Mouse (Mus musculus) adrenal gland, postnatal 10 days (tissue): ENCODE results near the gene Lhfpl3. TPM values are rescaled to one million over a fixed set of nuclear protein-coding genes. Genes with fewer than 3 reads are reported as not detected.

Experiments
- microRNA-seq: library from miRNA; unstranded; fragments of <30 nt; microRNA quantifications from one replicate; pipeline ENCODE4 v1.2.0, GENCODE M21; 2021
- total RNA-seq, 2 experiments: library from RNA; stranded (reverse); gene quantifications; 2 replicates each; pipeline ENCODE4 v1.2.3; 2021

Lhfpl3 gene
- total RNA-seq, 2 experiments from 2014 or later: 0.42 to 0.69 TPM

Small RNAs within 50 kb of the gene (microRNA-seq; reads per million reads assigned to microRNA genes)
- gene Gm28022 (not detected), gene Gm44363 (not detected)

Other genes with a start within 250 kb of the Lhfpl3 start
- 10 to 100 TPM; 16.0 to 23.4 TPM for gene Orc5, start 195.6 kb upstream of the Lhfpl3 start, total RNA-seq